Mouse (Mus musculus): ENCODE data around the gene Sdk1.

The Sdk1 gene

DNA sequence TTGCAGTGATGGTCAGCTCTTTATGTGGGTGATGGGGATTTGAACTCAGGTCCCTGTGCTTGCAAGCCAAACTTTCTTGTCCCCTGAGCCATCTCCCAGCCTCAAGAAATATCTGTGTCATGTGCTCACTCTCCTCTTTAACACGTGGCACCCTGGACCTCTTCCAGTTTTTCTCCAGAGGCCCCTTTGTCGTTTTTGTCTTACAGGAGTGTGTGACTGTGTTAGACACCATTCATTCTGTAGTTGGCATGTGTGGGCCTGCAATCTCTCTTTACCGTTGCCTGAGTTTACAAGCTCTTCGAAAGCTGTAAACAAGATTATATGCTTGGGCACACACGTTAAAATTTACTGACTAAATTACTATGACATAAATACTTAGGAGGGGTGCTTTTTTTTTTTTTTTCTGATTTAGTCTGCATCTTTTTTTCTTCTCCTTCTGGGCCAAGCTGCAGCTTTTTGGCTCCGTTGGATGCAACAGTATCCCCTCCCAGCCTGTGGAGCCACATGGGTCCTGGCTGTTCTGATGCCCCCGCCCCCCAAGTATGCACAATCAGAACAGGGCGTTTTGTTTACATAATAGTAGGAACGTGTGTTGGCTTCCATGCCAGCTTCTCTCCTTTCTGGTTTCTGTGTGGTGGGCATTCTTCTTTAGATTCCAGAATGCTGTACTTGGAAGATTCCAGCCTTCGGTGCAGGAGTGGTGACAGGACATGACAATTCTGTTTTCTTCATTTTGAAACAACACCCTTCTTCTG is 527.6 kb downstream of the Sdk1 start:
- no peak for DNase-seq (ENCODE audit: low spot score)

DNA sequence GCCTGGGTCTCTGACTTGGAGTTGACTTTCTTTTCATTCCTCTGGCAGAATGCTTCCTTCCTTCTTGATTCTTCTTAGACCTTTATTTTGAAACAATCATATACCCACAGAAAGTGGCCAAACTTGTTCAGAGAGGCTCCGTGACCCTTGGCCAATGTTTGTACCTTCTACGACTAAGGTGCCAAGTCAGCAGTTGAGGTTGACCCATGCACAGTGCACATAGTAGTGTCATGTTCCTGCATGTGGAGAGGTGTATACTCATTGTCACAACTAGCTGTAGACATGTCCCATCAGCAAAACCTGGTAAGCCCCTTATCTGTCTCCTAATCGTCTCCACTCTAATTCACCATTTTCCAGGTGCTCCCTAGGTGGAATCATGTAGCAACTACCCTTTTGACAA is 530.2 kb downstream of the Sdk1 start:
- no peak for DNase-seq (ENCODE audit: low spot score)

GRCm38 (mm10) chr5:141778231-141778630 is 536.9 kb downstream of the Sdk1 start:
- no peak for DNase-seq (ENCODE audit: low spot score)

DNA sequence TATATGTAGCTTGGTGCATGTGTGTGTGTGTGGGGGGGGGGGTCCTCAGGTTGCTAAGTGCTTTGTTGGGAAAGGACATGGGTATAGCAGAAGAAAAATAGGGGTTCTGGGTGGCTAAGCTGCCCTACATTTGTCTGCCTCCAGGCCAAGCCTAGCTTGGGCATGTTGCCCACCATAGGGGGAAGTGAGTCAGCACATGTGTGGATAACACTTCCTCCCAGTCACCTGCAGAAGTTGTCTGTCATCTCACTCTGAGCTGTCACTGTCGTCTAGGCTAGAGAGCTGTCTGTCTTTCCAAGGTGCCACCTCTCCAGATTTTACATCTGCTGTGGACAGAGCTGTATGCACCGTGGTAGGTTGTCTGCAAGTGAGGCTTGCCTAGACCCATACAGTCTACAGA is 539.9 kb downstream of the Sdk1 start:
- no peak for DNase-seq (ENCODE audit: low spot score)

GRCm38 (mm10) chr5:141782330-141782729 is 541.0 kb downstream of the Sdk1 start:
- DNase-seq (ENCODE audit: low spot score), result no peak

DNA sequence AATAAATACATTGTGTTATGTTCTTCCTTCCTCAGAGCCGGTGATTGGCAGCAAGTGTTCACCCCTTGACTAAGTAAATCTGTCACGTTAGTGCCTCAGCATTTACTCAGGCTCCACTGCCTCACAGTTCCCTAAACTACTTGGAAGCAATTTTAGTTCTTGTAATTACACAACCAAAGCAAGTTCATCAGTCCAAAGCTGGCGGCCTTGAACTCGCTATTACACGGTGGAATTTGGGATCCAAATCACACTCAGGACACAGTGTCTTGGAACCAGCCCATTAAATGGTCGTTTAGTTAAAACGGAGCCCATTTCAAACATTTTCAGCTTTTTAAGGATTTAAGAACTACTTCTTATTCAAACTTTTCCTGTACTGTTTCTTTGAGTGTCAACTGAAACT is 542.2 kb downstream of the Sdk1 start:
- no peak for DNase-seq (ENCODE audit: low spot score)

DNA sequence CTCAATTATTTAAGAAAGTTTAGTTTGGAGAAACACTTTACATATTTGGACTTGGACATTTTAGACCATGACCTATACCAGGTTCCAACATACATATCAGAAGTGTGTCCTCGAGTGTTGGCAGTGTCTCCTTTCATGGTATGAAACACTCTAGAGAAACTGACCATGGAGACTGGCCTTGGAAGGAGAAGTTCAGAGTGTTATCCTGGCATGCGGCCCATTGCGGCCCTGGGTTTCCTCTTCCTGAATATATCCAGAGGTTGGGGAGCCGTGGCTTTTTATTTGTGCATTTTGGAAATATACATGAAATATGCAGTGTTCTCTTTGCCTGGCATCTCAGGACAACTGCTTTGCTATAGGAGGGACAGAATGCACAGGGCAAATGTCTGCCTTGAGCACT is 552.6 kb downstream of the Sdk1 start:
- no peak for DNase-seq (ENCODE audit: low spot score)

DNA sequence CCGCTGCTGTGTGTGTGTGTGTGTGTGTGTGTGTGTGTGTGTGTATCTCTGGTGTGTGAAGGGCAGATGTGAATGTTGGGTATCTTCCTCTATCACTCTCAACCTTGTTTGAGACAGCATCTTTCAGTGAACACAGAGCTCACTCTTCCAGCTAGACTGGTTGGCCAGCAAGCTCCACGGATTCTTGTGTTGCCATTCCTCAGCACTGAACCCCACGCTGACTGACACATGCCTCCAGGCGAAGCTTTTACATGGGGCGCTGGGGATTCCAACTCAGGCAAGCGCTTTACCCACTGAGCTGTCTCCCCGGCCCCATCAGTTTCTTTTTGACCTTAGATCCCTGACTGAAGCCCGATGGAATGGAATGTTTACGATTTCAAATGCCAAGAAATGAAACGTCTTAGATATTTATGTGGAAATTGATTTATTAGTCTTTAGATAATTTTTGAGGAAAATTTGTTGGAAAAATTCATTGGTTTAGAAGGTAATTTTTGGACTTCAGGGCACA is 582.6 kb downstream of the Sdk1 start:
- DNase-seq (ENCODE audit: low spot score), result no peak

- no peak for DNase-seq (ENCODE audit: low spot score)
Measured at GRCm38 (mm10) chr5:141824739-141825379, 583.6 kb downstream of the Sdk1 start.

DNA sequence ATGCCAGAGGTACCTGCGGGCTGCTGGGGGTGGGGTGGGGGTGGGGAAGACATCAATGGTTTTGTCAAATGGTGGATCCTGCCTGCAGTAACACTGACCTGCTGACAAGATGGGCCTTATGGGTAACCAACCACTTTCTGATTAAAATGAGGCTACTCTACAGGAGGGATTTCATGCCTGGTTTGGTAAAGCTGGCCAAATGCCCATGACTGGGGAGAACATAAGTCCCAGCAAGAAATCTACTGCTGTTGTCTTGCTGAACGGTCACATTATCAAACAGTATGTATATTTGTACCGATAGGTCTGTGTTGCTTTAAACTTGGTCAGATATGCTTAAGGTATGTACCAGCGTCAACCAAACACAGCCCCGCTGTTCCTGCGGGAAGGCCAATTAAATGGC is 594.3 kb downstream of the Sdk1 start:
- DNase-seq (ENCODE audit: low spot score), result no peak

GRCm38 (mm10) chr5:141836892-141837455 is 595.7 kb downstream of the Sdk1 start:
- no peak for DNase-seq (ENCODE audit: low spot score)

- DNase-seq (ENCODE audit: low spot score), result no peak
Measured at GRCm38 (mm10) chr5:141844701-141845100, 603.4 kb downstream of the Sdk1 start.

- no peak for DNase-seq (ENCODE audit: low spot score)
Measured at GRCm38 (mm10) chr5:141847686-141848085, 606.4 kb downstream of the Sdk1 start.

GRCm38 (mm10) chr5:141852175-141852574 is 610.9 kb downstream of the Sdk1 start:
- DNase-seq (ENCODE audit: low spot score), result no peak

DNA sequence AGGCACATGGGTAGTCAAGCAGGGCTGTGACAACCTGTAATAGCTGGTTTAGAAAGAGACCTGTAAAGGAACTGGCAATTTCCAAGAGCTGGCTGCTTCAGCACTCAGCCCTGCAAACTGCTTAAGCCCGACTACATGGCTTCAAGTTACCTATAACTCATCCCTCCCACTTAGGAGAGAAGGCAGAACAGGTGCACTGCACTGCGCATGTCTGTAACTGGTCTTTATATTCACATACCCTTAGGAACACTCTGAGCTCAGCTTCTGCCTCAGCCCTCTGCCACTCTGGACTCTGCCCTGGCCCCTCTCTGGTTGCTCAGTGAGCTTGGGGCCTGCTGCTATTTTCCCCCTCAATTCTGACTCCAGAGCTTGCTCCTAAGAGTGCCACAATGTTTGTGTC is 615.2 kb downstream of the Sdk1 start:
- DNase-seq (ENCODE audit: low spot score), result no peak

DNA sequence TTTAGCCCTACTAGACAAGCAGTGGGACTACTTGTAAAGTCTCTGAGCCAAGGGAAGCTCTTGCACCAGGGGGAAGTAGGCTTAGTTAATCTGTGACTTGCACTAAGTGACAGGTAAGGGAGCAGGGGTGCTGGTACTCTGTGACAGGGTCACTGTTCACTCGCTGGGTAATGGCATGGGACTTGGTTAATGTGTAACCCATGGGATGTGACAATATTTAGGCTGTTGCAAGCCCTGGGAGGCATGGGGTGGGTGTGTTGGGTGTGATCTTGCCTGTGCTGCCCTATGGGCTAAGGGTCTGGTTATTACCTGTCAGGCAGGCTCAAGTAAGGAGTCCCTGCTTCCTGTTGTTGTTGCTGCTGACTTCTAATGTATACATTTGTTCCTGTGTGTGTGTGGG is 616.5 kb downstream of the Sdk1 start:
- DNase-seq (ENCODE audit: low spot score), result no peak

DNA sequence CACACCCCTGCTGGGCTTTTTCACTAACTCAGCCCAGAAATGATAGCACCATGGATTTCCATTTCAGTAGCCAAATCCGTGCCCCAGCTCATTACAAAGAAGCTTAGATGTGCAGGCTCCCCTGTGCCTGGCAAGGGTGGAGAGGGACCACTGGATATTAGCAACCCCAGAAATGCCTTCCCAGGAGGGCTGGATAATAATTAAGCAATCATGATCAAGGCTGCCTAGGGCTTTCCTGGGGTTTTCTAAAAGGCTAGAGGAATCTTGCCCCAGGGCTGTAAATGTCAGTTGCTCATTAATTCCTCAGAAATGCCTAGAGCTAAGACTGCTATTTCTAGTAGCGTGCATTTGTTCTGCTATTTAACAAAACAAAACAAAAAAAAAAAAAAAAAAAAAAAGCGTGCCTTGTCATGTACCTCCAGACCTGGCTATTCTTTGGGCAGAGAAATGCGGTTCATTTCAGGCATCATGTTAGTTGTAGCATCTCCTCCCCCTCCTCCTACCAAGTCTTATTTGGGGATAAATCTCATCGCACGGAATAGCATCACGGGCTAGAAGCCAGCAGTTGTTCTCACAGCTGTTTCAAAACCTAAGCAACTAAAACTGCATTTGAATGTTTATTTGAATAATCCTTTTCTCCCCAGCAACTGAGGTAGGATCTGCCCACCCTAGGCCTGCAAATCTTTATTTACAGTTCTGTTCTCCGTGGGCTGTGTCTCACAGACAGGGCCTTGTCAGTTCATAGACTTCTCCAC is 617.3 kb downstream of the Sdk1 start:
- DNase-seq (ENCODE audit: low spot score), result no peak

DNA sequence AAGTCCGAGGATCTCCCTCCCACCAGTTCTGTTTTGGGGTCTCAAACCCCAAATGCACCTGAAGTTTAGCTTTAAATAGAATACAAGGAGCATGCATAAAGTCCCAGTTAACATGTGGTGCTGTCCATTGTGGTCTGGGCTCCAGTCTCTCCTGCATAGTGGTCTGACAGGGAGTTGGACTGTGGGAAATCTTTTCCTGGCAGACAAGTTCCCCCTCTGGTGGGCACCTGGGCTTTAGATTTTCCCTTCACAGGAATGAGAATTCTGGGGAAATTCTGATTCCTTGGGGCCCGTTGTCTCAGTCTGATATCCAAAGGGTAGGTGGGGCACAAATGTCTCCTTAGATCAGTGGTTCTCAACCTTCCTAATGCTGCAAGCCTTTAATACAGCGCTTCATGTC is 624.8 kb downstream of the Sdk1 start:
- DNase-seq (ENCODE audit: low spot score), result no peak

DNA sequence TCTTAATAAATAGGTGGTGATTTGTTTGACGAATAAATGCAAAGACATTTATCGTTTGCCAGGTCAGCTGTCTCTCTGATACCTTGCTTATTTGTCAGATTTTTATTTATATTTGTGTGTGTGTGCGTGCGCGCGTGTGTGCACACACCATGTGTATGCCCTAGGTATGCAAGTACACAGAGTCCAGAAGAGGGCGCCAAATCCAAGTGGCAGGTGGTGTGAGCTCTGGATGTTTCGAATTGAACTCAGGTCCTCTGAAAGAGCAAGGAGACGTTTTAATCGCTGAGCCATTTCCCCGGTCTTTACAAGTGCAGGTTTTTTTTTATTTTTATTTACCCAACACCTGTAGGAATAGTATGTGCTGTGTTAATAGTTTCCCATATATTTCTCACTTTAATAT is 632.5 kb downstream of the Sdk1 start:
- DNase-seq (ENCODE audit: low spot score), result no peak

DNA sequence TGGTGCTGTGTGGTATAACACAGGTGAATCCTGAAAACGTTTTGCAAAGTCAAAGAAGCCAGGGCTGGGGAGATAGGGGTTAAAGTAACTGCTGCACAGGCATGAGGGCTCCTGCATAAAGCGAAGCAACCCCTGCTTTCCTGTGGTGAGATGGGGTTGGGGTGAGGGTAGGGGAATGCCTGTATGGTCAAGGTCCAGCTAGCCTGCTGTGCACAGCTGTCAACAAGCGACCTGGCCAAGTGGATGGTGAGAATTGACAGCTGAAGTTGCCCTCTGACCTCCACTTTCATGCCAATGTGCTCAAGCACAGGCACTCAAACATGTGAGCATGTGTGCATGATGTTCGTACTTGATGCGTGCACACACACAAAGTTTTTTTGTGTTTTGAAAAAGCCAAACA is 639.4 kb downstream of the Sdk1 start:
- no peak for DNase-seq (ENCODE audit: low spot score)

- DNase-seq (ENCODE audit: low spot score), result no peak
Measured at GRCm38 (mm10) chr5:141884111-141884647, 642.9 kb downstream of the Sdk1 start.

DNA sequence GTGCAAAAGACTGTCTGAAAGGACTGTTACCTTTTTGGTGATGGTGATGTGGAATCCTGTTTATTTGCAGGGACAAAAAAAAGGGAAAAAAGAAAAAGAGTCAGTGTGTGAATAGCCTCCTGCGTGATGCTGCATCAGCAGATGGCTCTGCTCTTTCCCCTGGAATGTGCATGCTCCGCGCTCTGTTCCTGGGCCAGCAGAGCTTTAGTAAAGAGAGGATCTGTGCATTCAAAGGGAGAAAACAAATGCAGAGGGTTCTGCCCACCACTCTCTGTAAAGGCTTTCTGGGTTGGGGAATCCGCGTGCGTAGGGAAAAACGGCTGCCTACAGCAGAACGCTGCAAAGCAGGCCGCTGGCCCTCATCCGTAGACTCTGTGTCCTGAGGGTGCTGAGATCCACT is 644.7 kb downstream of the Sdk1 start:
- DNase-seq (ENCODE audit: low spot score), result no peak

Measured in adipocyte (in vitro differentiated cells).